Mouse (Mus musculus) spleen, adult 12 weeks (tissue): ENCODE data around the gene Zfp282.

Experiments used
- DNase-seq: peaks from one replicate; pipeline ENCODE4 v3.0.0; 2022; ENCODE audit warnings: low spot score

Zfp282 gene

GRCm38 (mm10) chr6:47903587-47903986 lies 26.6 kb downstream of the Zfp282 start:
- no peak for DNase-seq

- DNase-seq: no peak
These were observed 27.4 kb downstream of the Zfp282 start for GRCm38 (mm10) chr6:47904361-47904760.

GRCm38 (mm10) chr6:47904917-47905695 lies 28.1 kb downstream of the Zfp282 start:
- DNase-seq: no peak

- DNase-seq: no peak
These were observed 29.3 kb downstream of the Zfp282 start for GRCm38 (mm10) chr6:47906326-47906725.

- DNase-seq: no peak
These were observed 32.0 kb downstream of the Zfp282 start for GRCm38 (mm10) chr6:47909007-47909406.

DNA sequence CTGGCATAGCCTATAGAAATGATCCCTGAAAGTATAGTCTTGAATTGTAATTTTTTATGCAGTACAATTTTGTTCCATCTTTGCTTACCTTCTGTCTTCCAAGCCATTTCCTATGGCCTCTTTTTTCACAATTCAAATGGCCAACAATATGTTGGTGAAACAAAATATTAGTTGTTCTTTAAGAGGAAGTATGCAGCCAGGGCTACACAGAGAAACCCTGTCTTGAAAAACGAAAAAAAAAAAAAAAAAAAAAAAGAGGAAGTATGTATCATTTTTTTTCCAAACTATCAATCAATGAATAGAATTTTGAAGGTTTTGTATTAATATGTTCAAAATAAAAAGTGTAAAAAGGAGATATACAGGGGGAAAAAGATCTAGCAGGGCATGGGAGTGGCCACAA lies 34.6 kb downstream of the Zfp282 start:
- no peak for DNase-seq

- DNase-seq: no peak
These were observed 36.0 kb downstream of the Zfp282 start for GRCm38 (mm10) chr6:47912991-47913390.

GRCm38 (mm10) chr6:47917051-47917450 lies 40.0 kb downstream of the Zfp282 start:
- DNase-seq: no peak

- DNase-seq: no peak
These were observed 41.8 kb downstream of the Zfp282 start for GRCm38 (mm10) chr6:47918768-47919274.

DNA sequence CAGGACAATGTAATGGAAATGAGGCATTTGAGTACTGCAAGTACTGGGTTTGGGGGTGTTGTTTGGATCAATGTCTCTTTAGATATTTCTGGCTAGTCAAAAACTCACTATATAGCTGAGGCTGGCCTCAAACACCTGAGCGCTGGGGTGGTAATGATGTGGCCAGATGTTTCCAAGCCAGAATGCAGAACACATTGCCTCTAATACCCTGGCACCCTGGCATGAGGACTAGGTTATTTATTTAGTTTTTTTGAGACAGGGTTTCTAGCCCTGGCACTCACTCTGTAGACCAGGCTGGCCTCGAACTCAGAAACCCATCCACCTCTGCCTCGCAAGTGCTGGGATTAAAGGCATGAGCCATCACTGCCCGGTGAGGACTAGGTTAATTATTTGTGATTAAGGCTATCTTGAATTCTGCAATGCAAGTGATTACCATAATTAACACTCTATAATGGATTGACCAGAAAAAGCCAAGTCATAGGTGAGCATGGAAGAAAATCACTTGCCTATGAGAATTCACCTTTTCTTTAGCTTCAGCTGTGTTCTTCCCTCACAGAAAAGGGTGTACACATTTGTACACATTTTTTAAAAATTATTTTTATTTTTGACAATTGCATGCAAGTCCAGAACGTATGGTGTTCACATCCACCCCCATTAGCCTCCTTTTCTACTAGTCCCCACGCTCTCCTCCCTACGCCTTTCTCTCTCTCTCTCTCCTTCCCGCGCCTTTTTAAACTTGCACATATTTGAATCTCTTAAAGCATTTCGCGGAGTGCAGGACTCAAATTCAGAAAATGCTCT lies 42.8 kb downstream of the Zfp282 start:
- DNase-seq: no peak

DNA sequence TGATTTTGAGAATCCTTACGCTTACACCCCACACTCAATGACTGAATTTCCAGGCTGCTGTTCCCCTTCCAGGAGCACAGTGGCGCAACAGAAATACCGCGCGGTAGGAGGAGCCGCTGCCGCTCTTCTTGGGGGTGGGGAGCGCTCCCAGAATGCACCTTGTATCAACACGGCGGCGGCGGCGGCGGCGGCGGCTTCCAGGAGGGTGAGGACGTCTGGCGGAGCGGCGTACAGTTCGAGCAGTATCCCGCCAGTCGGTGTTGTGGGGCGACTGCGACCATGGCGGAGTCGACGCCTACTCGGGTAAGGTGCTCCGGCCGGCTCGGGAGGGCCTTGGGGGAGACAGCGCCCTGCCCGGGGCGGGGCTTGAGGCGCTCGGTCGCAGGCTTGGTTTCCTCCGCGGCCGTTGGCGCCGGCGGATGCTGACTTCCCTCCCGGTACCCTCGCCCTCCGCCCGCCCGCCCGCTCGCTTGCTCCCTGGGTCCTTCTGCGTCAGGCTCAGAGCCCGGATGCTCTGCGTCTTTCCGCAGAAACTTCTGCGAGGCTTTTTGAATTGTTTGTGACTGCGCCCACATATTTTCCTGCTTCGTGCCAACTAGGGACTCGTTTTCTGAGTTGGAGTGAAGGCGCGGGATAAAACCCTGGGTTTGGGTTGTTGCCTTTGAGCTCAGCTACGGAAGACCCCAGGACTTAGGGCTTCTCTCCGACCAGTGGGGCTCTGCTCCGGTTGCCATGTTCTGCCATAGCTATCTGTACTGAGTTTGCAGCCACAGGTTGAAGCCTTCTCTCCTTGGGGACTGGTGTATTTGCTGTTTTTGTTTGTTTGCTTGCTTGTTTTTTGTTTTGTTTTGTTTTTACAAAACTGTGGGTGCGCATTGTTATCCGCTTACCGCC lies 43.7 kb downstream of the Zfp282 start, which contains the start of gene Zfp212:
Gene Zfp212, plus strand, starts transcription at position 30 of the 894 bp plus-strand sequence.
- DNase-seq: peak; percentile 84

GRCm38 (mm10) chr6:47942461-47942860 lies 65.5 kb downstream of the Zfp282 start:
- DNase-seq: no peak

DNA sequence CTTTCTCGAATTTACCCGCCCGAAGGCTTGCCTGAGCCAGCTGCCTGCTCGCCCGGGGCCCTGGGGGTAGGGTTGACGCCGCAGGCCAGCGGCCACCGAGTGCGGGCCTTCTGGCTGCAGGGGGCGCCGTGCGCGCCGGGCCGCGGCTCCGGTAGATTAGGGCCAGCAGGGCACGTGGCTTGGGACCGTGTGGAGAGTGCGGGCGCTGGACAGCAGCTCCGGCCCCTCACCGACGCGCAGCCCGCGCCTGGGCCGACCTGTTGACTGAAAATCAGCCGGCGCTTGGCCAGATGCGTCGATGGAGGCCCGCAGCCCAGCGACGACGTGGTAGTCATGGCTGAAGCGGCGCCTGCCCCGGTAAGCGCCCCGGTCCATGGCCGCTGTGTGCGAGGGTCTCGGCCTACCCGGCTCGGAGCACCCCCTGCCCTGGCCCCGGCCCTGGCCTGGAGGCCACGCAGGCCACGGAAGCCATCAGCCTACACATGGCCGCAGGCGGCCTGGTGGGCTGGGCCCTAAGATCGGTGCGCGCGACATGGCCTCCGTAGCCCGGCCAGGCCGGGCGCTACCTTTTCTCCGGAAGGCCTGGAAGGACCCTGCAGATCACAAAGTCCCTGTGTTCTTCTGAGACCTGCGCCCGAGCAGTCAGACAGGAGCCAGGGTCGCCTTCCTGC lies 66.2 kb downstream of the Zfp282 start:
- peak; percentile 68 for DNase-seq

GRCm38 (mm10) chr6:47943721-47944120 lies 66.7 kb downstream of the Zfp282 start:
- DNase-seq: no peak

- no peak for DNase-seq
These were observed 70.4 kb downstream of the Zfp282 start for GRCm38 (mm10) chr6:47947388-47947787.

- DNase-seq: peak; percentile 92
These were observed 76.3 kb downstream of the Zfp282 start, which contains the start of gene Zfp956 for GRCm38 (mm10) chr6:47953191-47953726. Zfp956 (plus strand) TSS chr6:47953390.

DNA sequence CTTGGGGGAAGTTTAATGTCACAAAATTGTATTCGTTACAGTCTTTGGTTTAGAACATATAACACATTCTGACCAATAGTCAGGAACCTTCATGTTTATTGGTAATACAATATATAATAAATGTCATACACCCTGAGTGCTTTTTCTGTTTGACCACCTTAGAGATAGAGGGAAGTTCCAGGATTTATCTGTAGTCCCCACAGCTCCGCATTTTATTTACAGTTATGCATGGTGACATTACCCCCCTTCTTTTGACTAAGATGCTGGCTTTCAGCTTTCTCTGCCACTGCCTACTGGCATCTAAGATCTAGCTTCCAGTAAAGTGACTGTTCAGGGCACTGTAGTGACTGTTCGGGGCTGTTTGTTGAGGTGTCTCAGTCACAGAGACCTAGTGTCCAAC lies 77.4 kb downstream of the Zfp282 start:
- DNase-seq: no peak

GRCm38 (mm10) chr6:47957816-47958215 lies 80.8 kb downstream of the Zfp282 start:
- DNase-seq: no peak
